Mouse (Mus musculus) ZHBTc4 (cell line): ENCODE data around the gene Hoxb8.

Source experiments
- DNase-seq: peaks from one replicate; pipeline ENCODE4 v3.0.0-alpha.2; 2011; ENCODE audit warnings: low read depth, low spot score

Gene Hoxb8

DNA sequence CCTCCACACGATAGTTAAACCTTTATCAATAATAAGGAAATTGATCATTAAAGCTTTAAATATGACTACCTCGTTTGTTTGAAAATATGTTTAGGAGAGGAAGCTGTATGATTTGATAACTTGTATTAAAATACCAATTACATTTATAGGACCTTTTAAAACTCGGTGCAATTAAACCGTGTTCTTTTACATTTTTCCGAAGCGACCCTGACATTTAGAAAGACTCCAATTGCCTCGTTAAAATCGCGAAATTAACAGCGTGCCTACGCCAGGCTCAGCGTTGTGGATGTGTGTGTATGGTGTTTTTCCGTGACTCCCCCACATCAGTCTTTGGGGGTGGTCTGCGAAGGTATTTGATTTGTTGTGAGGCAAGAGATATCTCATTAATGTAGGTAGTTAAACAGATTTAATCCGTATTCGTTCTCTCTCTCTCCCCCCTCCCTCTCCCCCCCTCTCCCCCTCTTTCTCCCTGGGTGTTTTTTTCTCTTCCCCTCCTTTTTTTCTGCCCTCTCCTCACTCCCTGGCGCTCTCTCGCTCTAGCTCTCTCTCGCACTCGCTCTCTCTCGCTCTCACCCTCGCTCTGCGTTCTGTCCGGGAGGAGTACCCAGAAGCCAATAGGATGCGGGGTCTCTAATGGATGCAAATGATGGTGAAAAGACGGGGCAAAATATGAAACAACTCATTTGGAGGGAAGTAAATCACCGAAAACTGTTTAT is at the start of gene Hoxb8:
Gene Hoxb8, plus strand, starts transcription at position 51 of the 716 bp plus-strand sequence.
- DNase-seq: no peak

DNA sequence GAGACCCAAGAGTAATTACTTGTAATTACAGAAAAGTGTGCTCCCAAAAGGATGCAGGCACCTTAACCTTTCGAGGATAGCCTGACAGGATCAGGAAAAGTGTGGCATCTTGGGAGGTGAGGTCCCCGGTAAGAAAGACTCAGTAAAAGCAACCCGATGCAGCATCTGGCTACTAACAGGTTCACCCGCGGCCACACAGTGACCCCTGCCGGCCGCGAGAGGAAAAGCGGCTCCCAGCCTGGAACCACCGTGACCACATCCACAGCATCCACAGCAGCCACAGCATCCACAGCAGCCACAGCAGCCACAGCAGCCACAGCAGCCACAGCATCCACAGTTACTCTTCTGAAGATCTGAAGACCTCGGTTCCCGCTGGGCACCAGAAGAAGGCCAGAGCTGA is 46.8 kb upstream of the Hoxb8 start:
- DNase-seq: peak; percentile 84

DNA sequence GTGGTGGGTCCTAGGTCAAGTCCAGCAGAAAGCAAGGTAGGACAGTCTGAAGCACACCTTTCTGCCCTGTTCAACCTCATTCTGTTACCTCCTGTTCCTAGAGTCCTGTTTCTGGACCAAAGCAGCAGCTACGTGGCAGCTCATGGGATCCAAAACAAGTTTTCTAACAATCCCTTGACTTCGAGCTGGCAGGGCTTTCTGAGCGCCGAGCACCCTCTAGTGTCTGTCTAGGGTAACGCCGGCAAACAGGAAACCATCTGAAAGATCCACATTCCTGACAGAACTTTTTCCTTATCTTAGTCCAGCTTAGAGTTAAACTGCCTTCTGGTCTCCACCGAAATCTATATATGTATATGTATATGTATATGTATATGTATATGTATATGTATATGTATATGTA is 41.5 kb upstream of the Hoxb8 start:
- DNase-seq: peak; percentile 81

DNA sequence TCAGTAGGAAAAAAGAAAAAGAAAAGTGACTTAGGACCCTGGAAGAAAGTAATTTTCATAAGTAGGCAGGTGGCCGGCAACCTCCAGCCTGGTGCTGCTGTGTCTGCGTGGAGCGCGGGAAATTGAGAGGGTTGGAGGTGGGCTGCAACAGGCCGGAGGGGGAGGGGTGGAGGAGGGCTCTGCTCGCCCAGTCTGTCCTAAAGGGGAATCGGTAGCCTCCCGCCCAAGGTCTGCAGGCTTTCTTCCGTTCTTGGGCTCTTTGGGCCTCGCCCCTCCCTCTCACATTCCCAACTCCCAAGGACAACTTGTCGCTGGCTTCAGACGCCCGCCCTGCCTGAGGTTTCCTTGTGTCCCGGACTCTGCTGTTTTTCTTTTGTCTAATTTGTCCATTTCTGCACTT is 30.8 kb upstream of the Hoxb8 start:
- peak; percentile 97 for DNase-seq

DNA sequence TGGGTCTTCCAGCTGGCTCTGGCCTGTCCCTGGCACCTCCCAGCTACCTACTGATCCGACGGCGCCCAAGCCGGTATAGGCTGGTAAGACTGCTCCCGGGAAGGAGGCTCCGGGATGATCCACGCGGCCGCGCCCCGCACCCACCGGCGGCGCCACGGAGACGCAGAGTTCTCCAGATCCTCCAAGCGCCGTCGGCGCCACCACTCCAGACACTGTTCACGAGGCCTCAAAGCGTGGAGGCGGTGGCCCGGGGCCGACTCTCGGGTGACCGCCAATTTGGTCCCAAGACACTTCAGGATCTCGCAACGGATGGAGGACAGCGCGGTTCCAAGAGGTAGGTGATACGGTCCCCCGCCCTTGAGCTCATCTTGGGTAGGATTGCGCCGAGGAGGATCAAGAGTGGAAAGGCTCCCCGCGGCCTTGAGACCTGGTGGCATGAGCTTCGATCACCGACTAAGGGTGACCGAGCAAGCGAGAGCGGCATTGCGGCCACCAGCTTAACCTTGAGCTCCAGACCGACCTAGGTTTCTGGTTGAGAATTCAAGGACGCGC is 30.1 kb upstream of the Hoxb8 start:
- peak; percentile 76 for DNase-seq

DNA sequence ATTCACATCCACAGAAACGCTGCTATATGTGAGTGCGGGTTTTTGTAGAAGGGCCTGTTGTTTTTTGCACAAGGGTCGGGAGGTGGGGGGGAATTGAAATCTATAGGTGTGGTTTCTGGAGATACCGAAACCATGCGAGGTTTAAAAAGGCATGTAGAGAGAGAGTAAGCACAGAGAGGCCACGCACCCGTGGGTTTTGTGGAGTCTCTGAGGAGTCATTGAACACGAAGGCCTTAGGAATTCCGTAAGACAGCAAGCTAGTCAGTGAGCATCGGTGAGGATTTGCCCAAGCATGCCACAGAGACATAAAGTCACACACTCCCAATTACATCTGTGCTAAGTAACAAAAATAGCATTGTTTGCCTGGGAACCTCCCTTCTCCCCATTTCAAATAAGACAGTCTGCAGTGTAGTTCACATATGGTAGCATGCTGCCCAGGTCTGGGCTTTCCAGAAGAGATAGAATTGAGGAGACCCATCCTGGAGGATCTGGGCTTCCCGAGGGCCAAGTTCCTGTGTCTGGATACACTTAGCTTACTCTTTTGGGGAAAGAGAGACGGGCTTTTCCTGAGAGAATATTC is 29.1 kb upstream of the Hoxb8 start:
- no peak for DNase-seq

DNA sequence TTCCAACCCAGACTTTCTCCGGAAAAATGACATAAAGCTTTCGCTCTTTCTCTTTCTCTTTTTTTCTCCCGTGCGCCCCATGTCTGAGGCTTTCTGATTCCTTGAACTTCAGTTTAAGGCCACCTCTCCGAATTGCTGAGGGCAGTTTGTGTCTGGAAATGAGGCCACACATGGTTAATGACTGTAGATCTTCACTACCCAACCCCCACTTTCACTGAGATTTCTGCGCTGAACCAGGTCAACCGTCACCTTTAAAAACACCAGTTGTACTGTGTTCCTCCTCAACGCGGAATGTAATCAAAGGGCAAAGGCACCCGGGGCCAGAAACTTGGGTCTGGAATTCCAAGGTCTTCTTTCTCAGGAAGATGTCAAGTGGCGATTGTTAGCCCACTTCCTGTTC is 27.5 kb upstream of the Hoxb8 start:
- DNase-seq: peak; percentile 71

DNA sequence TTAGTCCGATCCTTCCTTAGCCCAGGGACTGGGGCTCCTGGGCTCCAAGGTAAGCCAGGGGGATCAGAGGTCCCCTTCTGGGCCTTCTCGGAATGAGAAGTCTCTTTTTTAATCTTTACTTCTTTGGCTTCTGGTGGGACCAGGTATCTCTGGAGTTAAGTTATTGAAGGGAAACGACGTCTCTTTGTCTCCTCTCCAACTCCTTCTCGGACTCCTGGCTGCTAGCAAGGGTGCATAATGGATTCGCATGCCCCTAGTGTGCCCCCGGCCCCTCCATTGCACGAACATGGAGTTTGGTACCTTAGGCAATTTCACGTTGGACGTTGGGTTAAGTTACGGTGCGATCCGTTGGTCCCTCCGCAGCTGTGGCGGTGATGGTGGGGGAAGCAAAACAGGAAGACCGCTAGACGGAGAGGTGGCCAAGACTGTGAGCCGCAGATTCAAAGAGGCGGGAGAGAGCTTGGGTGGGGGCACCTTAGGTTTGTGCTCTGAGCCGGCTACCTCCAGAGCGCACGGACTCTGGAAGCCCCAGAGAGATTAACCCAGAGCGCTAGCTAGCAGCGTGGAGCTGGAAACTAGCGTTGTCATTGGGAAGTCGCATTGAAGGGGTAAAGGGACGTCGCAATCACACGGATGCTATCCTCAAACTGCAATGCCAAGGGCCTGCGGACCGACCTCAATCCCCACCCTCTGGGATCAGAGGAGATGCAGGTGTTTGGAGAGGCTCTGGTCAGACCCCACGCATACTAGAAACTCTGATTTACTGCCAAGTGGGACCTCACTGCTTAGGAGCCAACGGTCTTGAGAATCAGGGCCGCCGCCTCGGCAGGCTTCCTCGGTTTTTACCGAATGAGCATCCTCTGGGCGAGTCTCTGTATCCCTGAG is 26.4 kb upstream of the Hoxb8 start:
- DNase-seq: no peak

DNA sequence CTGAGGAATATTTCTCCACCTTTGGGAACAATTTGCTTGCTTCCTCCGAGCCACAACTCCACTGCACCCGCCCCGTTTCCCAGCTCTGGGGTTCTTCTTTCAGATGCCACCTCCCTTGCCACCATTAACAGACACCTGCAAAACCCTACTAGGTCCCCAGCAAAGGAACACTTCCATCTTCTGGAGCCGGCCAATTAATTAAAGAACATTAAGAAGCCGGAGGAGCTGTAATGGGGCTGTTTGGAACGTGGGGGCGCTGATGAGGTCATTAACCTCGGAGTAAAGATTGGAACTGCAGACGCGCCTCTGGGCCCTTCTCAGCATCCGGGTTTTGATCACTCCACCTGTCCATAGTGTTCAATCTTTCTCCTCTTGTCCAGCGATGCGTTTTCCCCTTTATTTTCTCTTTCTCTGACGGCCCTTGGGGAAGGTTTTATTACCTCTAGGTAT is 25.7 kb upstream of the Hoxb8 start:
- DNase-seq: peak; percentile 66

DNA sequence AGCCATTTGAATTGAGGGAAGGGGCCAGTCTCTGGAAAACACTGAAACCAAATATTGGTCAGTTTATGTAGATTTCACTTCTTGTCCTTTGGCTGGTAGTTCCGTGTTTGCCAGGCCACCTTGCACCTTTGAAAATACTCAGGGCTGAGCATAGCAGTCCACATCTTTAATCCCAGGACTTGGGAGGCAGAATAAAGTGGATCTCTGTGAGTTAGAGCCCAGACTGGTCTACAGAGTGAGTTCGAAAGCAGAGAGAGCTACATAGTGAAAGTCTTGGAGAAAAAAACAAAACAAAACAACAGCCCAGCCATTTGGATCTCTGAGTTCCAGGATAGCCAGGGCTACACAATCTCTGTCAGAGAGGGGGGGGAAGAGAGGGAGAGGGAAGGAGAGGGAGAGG is 24.6 kb upstream of the Hoxb8 start:
- DNase-seq: no peak

DNA sequence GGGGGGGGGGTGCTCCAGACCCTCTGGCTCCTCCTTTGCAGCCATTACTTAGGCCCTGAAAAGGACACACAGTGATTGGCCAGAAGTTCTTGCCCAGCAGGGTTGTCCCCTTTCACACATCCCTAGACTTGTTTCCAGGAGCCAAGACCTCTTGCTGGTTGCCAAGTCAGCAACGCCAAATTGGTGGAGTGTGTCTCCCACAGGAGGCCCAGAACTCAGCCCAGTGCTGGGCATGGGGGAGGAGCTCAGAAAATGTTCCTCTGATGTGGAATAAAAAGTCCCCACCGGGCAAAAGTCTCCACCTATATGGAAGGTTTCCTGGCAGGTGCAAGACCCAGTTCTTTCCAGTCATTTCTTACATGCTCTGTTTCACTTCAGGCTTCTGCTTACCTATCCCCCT is 22.7 kb upstream of the Hoxb8 start:
- DNase-seq: no peak

DNA sequence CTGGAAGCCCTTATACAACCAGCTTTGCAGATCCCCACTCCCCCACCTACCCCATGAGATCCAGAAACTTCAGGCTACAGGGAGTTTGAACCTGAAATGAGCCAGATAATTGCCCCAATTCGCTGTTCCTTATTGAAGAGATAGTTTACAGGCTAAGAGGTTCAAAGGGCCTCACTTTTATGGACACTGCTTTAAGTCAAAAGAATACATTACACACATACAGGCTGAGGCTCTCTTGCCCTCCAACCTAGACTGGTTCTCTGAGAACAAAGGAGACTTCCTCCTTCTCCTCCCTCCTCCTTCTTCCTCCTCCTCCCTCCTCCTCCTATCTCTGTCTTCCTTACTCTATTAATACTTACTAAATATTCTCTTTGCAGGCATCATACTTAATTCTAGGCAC is 22.2 kb upstream of the Hoxb8 start:
- DNase-seq: no peak

DNA sequence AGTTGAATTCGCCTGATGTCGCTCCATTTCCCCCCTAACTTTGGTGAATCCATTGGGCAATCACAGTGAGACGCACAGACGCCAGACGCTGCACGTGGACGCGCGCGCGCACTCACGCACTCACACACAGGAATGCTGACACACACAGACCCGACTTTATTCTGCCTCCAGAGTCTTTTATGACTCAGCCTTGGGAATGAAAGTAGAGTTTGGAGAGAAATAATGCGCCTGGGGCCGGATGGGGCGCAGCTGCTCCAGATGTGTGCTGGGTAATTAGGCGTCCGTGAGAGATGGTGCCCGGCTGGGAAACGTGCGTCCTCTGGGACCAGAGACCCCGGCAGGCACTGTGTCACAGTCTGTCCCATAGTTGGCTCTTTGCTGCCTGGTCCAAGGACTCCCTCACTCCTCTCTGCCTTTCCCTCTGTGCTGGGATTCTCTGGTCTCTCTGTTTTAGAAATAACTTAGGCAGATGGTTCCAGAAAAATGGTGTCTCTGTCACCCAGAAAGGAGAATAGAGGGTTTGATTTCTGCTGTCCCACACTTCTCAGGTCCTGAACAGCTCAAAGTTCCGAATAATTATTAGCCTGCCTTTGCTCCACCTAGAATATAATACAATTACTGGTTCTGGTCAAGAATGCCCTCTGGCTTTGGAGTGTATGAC is 21.3 kb upstream of the Hoxb8 start:
- DNase-seq: peak; percentile 69

DNA sequence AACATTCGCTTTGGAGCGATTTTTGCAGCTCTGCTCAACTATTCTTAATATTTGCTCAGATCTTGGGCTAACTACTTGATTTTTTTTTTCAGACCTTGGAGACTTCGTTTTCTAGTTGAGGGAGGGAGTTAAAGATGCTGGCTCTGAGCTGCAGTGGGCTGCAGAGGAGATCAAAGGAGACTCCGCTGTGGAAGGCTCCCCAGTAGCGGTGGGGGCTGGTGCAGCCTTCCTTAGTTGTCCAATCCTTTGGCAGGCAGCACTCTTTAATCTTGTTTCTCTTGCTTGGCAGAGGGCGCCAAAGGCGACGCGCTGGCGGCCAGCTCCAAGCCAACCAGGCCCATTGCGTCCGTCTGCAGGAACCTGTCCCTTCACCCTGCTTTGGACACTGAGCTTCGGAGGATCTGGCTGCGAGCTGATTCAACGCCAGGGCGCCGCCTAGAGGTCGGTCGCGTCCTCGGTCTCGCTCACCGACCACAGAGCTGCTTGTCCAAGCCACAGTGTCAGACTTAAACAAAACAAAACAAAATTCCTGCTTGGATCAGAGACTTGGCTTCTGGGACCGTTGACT is 20.3 kb upstream of the Hoxb8 start:
- peak; percentile 87 for DNase-seq

DNA sequence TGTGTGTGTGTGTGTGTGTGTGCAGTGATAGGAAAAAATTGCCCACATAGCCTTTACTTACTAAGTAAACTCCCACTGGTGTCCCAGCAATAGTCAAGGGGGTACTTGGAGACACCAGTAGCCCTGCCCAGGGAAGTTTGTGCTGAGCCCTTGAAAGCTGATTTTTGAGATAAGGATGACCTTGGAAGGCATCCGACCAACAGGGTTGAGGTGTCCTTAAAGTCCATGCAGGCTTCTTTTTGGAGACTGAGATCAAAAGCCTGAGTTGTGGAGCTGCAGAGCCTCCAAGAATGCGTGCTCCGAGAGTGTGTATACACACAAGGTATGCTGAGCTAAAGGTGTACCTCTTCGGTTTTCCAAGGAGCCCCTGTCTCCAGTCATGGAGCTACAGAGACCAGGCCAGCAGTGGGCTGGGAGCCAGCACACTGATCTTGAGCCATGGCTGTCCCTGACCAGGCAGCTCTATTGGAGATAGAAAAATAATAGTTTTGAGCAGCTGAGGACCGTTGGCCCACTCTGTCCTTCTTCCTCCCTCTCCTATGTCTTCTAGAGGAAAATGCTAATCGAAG is 19.4 kb upstream of the Hoxb8 start:
- DNase-seq: no peak

DNA sequence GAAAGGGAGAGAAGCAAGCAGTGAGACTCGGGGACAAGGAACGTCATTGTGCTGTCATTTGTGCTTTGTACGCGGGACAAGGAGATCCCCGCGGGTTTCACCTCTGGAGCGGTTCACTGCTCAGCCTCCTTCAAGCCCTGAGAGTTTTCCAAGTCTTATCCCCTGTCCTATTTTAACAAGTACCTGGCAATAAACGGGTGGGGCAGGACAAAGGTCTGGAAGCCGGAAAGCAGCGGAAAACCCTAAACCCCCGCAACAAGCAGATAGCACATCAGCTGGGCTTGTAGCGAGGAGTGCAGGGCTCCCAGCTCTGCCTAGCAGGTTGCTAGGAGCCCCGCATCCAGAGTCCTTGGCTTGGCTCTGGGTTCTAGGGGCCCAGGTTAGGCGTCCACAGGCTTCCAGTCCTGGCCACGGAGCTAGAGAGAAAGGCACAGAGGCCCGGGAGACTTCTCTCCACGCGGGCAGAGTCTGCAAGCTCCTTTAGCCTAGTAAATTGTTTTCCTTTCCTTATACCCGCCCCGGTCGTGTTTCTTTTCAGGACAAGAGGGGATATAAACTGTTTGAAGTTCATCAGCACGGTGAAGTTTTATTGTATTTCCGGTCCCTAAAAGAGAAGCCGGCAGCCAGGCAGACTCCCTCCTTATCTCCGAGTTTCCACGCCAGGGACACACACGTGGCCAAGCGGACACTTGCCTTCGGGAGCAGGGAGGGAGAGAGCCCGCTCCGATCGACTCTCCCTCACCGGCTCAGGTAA is 17.9 kb upstream of the Hoxb8 start:
- no peak for DNase-seq

DNA sequence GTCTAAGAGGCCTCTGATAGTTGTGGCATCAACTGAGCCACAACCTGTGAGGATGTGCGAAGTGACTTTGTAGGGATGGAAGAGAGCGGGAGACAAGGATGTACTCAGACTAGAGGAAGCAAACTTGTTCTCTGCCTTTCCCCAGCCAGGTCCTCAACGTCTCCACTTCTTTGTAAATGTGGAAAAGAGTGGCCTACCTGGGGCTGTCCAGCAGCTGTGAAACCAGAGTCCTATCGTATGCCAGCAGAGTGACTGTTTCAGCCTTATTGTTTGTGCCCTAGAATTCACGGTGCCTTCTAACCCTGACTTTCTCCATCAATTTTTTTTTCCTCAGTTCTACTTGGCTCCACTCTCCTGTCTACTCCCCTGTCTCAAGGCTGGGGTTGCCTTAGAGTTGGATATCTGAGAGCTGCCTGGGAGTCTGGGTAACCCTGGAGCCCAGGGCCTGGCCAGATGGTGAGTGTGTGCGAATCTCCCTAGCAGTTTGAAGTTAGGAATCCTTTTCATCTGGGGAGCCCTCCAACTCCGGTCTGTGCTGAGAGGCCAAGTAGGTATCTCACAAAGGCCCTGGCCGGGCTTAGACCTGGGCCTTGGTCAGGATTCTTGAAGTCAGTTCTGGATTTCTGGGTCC is 17.2 kb upstream of the Hoxb8 start:
- no peak for DNase-seq

DNA sequence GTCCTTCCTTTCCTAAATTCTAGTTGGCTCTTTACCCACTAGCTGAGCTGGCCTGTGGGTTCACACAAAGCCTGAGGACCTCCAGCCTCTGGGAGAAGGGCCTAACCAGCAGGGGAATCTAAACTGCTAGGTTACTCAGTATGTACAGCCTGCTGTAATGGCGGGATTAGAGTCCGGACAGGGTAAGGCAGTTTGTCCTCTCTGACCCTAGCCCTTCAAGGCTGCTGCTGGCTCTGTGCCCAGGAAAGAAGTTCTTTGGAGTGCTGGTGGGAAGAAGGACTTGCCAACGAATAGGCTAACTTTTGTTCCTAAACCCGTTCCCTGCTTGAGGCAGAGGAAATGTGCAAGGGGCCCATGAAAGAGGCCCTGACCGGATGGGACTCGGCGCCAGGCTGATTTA is 15.8 kb upstream of the Hoxb8 start:
- no peak for DNase-seq

DNA sequence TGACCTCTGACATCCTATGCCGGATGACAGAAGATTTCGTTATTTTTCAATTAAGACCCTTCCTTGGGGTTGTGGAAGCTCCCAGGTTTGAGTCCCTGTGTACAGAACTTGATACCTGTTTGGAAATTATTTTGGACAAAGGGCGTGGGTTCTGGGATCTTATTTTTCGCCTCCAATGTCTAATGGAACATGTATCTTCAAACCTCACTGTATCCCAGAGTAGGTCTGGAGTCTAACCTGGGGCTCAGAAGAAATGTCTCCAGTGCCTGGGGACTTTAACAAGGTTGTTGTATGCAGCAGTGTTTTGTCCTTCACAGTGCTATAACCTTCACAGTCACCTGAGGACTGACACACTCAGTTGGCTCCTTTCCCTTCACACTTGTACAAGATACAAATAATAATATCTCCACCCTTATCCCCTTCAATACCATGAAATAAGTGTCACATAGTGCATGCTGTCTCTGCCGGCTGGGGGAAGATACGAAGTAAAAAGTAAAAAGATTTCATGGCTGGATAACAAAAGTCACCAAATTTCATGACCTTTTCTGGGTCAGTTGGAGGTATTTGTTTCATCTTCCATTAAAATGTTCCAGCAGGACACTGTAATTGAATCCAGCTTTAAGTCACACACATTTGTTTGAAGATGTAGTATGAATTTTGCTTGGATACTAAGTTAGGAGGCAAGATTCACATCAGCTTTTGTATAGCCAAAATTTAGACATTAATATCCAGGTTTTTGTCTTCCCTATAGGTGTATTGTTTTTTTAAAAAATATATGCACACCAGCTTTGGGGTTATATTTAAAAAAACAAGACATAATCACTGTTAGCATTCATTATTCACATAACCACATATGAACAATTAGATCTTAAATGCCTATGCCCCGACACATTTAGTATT is 14.4 kb upstream of the Hoxb8 start:
- no peak for DNase-seq
